Mouse (Mus musculus): ENCODE data around the gene Lmln.

DNA sequence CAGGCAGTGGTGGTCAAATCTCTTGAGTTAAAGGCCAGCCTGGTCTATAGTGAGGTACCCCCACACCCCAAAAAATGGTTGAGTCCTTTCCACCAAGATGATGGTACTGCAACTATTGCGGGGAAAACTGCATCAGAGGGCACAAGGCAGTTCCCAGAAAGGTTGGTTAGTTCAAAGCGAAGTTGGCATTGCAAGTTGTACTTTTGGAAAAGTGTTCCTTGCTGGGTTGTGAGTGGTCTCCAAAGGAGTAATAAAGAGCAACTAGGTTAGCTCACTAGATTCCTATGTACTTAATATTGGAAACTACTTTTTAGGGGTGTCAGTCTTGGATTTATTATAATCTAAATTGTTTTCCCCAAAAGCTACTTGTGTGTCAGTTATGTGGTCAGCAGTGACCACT, 1.4 kb upstream of the Lmln start:
- TF ChIP-seq GATA1 (IDR thresholded peaks at IDR 0.05; ENCODE audit: borderline replicate concordance, low read length) (no peak), FLI1 (IDR thresholded peaks at IDR 0.05; ENCODE audit: low read length) (no peak)
